Comparison of ENCODE assay signal across 9 mouse cellular contexts in the genomic region with DNA sequence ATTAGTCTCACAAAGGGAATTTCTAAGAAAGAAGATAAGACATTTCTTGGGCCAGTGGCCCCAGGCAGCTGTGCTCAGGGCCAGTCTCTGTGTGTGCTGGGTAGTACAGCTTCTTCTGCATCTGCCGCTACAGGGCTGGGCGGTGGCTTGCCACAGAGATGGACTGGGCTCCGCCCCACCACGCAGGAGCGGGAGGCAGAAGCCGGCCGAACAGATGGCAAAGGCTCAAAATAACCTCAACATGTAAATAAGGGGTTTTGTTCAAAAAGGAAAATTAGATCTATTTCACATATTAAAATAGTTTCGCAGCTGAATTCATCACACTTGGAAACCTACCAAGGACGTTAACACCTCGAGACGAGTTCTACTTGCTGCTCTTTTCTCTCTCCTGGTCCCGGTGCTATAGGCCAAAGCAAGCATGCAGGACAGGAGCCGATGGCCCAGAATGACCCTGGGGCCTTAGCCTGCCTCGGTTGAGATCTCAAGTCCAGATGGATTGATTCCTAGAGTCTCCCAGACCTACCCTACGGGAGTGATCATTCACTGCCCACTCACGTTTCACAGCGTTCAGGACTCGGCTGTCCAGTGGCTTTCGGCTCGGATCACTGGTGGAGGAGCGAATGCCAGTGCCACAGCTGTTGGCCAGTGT. TPM values are rescaled to one million over a fixed set of nuclear protein-coding genes. Genes with fewer than 3 reads are reported as not detected.
DNase-seq lines count a peak whose midpoint lies in the region; ATAC-seq and TF ChIP-seq lines count a peak whose summit lies in the region.
"Had no signal": no experiment of that assay in that cellular context is flagged by ENCODE, and none has a peak within 500 bp of the region (broad histone marks: within the 10 kb centered on the region; RNA-seq: fewer than 3 reads in every experiment).

No protein-coding gene starts in this region.

- intact Hi-C loops in heart, postnatal 10 days (cut with DNase I) = no loop called here

- peaks cover 26 to 85% of the 10 kb centered on the region in 2 experiments for H3K4me1 ChIP-seq in CH12.LX (ENCODE audit: control insufficient read depth in 1 of 2, insufficient read depth in 2 of 2)
- peaks cover 12% of the 10 kb centered on the region for H3K4me1 ChIP-seq in kidney, embryonic 15.5 days

- dilution Hi-C loops in CH12.LX (cut with MboI; ENCODE audit: extremely low pct_ligation_motif_present, extremely low pct_unique_long_range_greater_than_20kb, low sequenced_read_pairs) = no loop called here

- in situ Hi-C loops in CH12.LX (cut with MboI; ENCODE audit: low pct_ligation_motif_present, low pct_unique_long_range_greater_than_20kb, low sequenced_read_pairs) = loop anchor here (5.0 kb wide), 1 partner anchor 61 kb away; the partner anchor contains the start of gene Nacc2

- H3K4me2 ChIP-seq in CH12.LX (ENCODE audit: insufficient read depth, low read depth, poor library complexity, severe bottlenecking) = peak overlapping the region; percentile 12; the same call in 1 of the 2 replicates
- H3K4me2 ChIP-seq in kidney, embryonic 15.5 days = no peak overlapping the region
- H3K4me2 ChIP-seq: hindbrain, embryonic 12.5 days had no signal

- 49% methylated on average over 21 of the region's 21 CpGs for WGBS in kidney, embryonic 15.5 days

- TF ChIP-seq CTCF in CH12.LX (conservative IDR thresholded peaks at IDR 0.05 in 1 of 2, IDR thresholded peaks at IDR 0.05 in 1 of 2; ENCODE audit: low read depth in 2 of 2, low read length in 2 of 2) = no peak

- H3K9me3 ChIP-seq in CH12.LX (replicated peaks; ENCODE audit: low read length) = no peaks in the 10 kb centered on the region
- no peaks in the 10 kb centered on the region for H3K9me3 ChIP-seq in kidney, embryonic 15.5 days (replicated peaks)
- H3K9me3 ChIP-seq: hindbrain, embryonic 12.5 days had no signal

- no peaks in the 10 kb centered on the region for H3K79me2 ChIP-seq in CH12.LX (replicated peaks; ENCODE audit: control insufficient read depth, extremely low read depth, insufficient read depth, poor library complexity, severe bottlenecking)

- no peak overlapping the region for H3K9ac ChIP-seq in CH12.LX (ENCODE audit: insufficient read depth, low read depth)
- H3K9ac ChIP-seq in kidney, embryonic 15.5 days = no peak overlapping the region
- H3K9ac ChIP-seq: hindbrain, embryonic 12.5 days had no signal

- peak; percentile 34; the same call in 1 of the 2 replicates for TF ChIP-seq POLR2A in CH12.LX (IDR thresholded peaks at IDR 0.05; ENCODE audit: low read depth, low read length)

- peak; percentile 67 for DNase-seq in CH12.LX (ENCODE audit: extremely low read depth)
- DNase-seq in brain, embryonic 18.5 days (ENCODE audit: low read depth, low spot score) = peak; percentile 16
- DNase-seq in frontal cortex, postnatal 36 days (ENCODE audit: low spot score in 2 of 2) = peak; percentile 53 to 70
- peak; percentile 23 for DNase-seq in retina, embryonic 14.5 days (ENCODE audit: low spot score)
- no peak for DNase-seq in heart, postnatal 10 days
- DNase-seq in urinary bladder, adult 18-20 months (ENCODE audit: low spot score in 2 of 2) = no peak
- DNase-seq: lung, adult 2 months had no signal

- peak overlapping the region in 1 of 3 experiments; percentile 16 for H3K4me3 ChIP-seq in CH12.LX (replicated peaks in 1 of 3; ENCODE audit: low read depth in 2 of 3, low read length in 2 of 3, poor library complexity in 1 of 3)
- H3K4me3 ChIP-seq in kidney, embryonic 15.5 days (replicated peaks) = no peak overlapping the region
- H3K4me3 ChIP-seq: hindbrain, embryonic 12.5 days had no signal

- peak; percentile 40; the same call in 1 of the 2 replicates for TF ChIP-seq EP300 in CH12.LX (IDR thresholded peaks at IDR 0.05; ENCODE audit: low read length)

- no peaks in the 10 kb centered on the region for H3K27me3 ChIP-seq in CH12.LX (replicated peaks)
- H3K27me3 ChIP-seq in kidney, embryonic 15.5 days = no peaks in the 10 kb centered on the region

- H3K36me3 ChIP-seq in CH12.LX (replicated peaks in 1 of 2; ENCODE audit: control insufficient read depth in 1 of 2, insufficient read depth in 1 of 2, low read length in 1 of 2) = peaks cover 0 to 4% of the 10 kb centered on the region in 2 experiments
- H3K36me3 ChIP-seq in kidney, embryonic 15.5 days = no peaks in the 10 kb centered on the region

- TF ChIP-seq RAD21 in CH12.LX (IDR thresholded peaks at IDR 0.05; ENCODE audit: low read depth, low read length) = no peak

- H3K27ac ChIP-seq in CH12.LX (ENCODE audit: insufficient read depth, low read depth) = no peak overlapping the region
- no peak overlapping the region for H3K27ac ChIP-seq in kidney, embryonic 15.5 days
- H3K27ac ChIP-seq: hindbrain, embryonic 12.5 days had no signal

- no peak for ATAC-seq in kidney, embryonic 15.5 days (replicated peaks; ENCODE audit: low FRiP score)

TF ChIP-seq in CH12.LX, 34 proteins besides CTCF, POLR2A, EP300 and RAD21:
- TF ChIP-seq MEF2A (IDR thresholded peaks at IDR 0.05; ENCODE audit: borderline replicate concordance, low read depth, low read length) = peak; percentile 75; the same call in 1 of the 2 replicates
- peak; percentile 55; the same call in 1 of the 2 replicates for TF ChIP-seq NRF1 (IDR thresholded peaks at IDR 0.05; ENCODE audit: low read depth, low read length)
- TF ChIP-seq JUND (conservative IDR thresholded peaks at IDR 0.05; ENCODE audit: low read depth, low read length) = no peak
- no peak for TF ChIP-seq MAX (IDR thresholded peaks at IDR 0.05; ENCODE audit: low read length)
- 0 out of 2 replicates have a peak, but pooled peaks have one; percentile 23 for TF ChIP-seq TBP (conservative IDR thresholded peaks at IDR 0.05; ENCODE audit: low read depth, low read length)
- TF ChIP-seq RCOR1 (conservative IDR thresholded peaks at IDR 0.05; ENCODE audit: low read depth, low read length) = no peak
- no peak for TF ChIP-seq ZMIZ1 (IDR thresholded peaks at IDR 0.05; ENCODE audit: low read depth, low read length)

RNA-seq across cellular contexts. Expression of gene Ubac1, which starts 39.6 kb away (rescaled TPM):
- total RNA-seq in CH12.LX (2012; rRNA removed) (90.0 and 92.0 TPM in 2 replicates), CH12.LX (2014; rRNA removed) (80.3 and 80.5 TPM in 2 replicates)
- 88.9 and 99.7 TPM in 2 replicates for polyA plus RNA-seq in CH12.LX (2012; ENCODE audit: insufficient read length, low read depth)
- total RNA-seq in heart, postnatal 10 days (2021) = 10 to 100 TPM; 71.6 to 76.9 TPM
- 89.8 and 94.5 TPM in 2 replicates for polyA plus RNA-seq in kidney, embryonic 15.5 days (2015; fragmentation: Nextera tagmentation; extraction: Ambion mirVana)

Comparison
In these comparisons a context has a peak if more than half of its experiments do, and no peak if none do; other contexts are left out.
1. DNase-seq: peak in CH12.LX (single experiment), brain, embryonic 18.5 days (single experiment), frontal cortex, postnatal 36 days (2 of 2) and retina, embryonic 14.5 days (single experiment); none in heart, postnatal 10 days (0 of 2) and urinary bladder, adult 18-20 months (0 of 2).